Mouse (Mus musculus) c-Kit-positive CD71-negative TER-119-negative erythroid progenitor cells, embryonic 14.5 days (primary cell): ENCODE measurements around the gene Cyp2w1.
"Not testable (repeated sequence)": the region's sequence is repeated elsewhere in the genome, so short reads cannot be mapped to it uniquely, and the experiment has no call there.

Experiments
- DNase-seq: peaks from one replicate; pipeline ENCODE4 v3.0.0-alpha.2; 2013; ENCODE audit warnings: low read depth

Cyp2w1 gene

GRCm38 (mm10) chr5:139383234-139383633 lies 30.8 kb downstream of the Cyp2w1 start:
- DNase-seq, result no peak

GRCm38 (mm10) chr5:139384531-139384930 lies 32.1 kb downstream of the Cyp2w1 start:
- no peak for DNase-seq

GRCm38 (mm10) chr5:139386047-139386446 lies 33.6 kb downstream of the Cyp2w1 start:
- no peak for DNase-seq

- no peak for DNase-seq
Observed at GRCm38 (mm10) chr5:139387329-139388194, 35.1 kb downstream of the Cyp2w1 start.

GRCm38 (mm10) chr5:139388195-139388570 lies 35.8 kb downstream of the Cyp2w1 start:
- no peak for DNase-seq

- no peak for DNase-seq
Observed at GRCm38 (mm10) chr5:139388694-139389675, 36.6 kb downstream of the Cyp2w1 start.

GRCm38 (mm10) chr5:139389676-139390061 lies 37.3 kb downstream of the Cyp2w1 start:
- no peak for DNase-seq

- not testable (repeated sequence) for DNase-seq
Observed at GRCm38 (mm10) chr5:139390324-139391119, 38.1 kb downstream of the Cyp2w1 start.

GRCm38 (mm10) chr5:139391309-139391990 lies 39.0 kb downstream of the Cyp2w1 start:
- DNase-seq, result no peak

GRCm38 (mm10) chr5:139392219-139393196 lies 40.1 kb downstream of the Cyp2w1 start:
- no peak for DNase-seq

- DNase-seq, result no peak
Observed at GRCm38 (mm10) chr5:139393197-139393588, 40.8 kb downstream of the Cyp2w1 start.

GRCm38 (mm10) chr5:139394399-139394798 lies 42.0 kb downstream of the Cyp2w1 start:
- DNase-seq, result no peak

- DNase-seq, result no peak
Observed at GRCm38 (mm10) chr5:139395528-139395927, 43.1 kb downstream of the Cyp2w1 start.

GRCm38 (mm10) chr5:139397359-139397916 lies 45.0 kb downstream of the Cyp2w1 start:
- DNase-seq, result no peak

- DNase-seq, result peak; percentile 93
Observed at GRCm38 (mm10) chr5:139397959-139398753, 45.7 kb downstream of the Cyp2w1 start.

GRCm38 (mm10) chr5:139398786-139399185 lies 46.4 kb downstream of the Cyp2w1 start:
- DNase-seq, result no peak

- no peak for DNase-seq
Observed at GRCm38 (mm10) chr5:139399991-139400390, 47.6 kb downstream of the Cyp2w1 start.

- DNase-seq, result no peak
Observed at GRCm38 (mm10) chr5:139402106-139402505, 49.7 kb downstream of the Cyp2w1 start.
